Mouse (Mus musculus) inflammation-experienced regulatory T-cells, adult 6 months (primary cell): ENCODE data around the gene Gm20441. TPM values are rescaled to one million over a fixed set of nuclear protein-coding genes. Genes with fewer than 3 reads are reported as not detected.

Experiments
- polyA plus RNA-seq, 3 experiments: library from polyadenylated mRNA; unstranded; fragments of 100-300 nt; shearing (Covaris generic); gene quantifications; one replicate each; pipeline ENCODE4 v1.2.1; 2017

Gene Gm20441
- polyA plus RNA-seq, 3 experiments from 2014 or later: not detected

Other genes starting within 250 kb of the Gm20441 start
- gene Lrrc75b, start 220.6 kb downstream of the Gm20441 start, polyA plus RNA-seq: 1 to 10 TPM in 1 of 3 experiments, under 1 TPM in 2; 0.16 to 1.7 (median 0.47) TPM
- 10 to 100 TPM in 1 of 3 experiments, 1 to 10 TPM in 1, under 1 TPM in 1; 0.26 to 15.4 (median 2.2) TPM for gene Ggt1, start 219.3 kb downstream of the Gm20441 start, polyA plus RNA-seq
- gene Ggt5, start 191.6 kb downstream of the Gm20441 start, polyA plus RNA-seq: under 1 TPM; 0.29 to 0.45 (median 0.42) TPM
- 10 to 100 TPM; 12.4 to 23.2 (median 19.2) TPM for gene Susd2, start 136.9 kb downstream of the Gm20441 start, polyA plus RNA-seq
- 10 to 100 TPM; 24.8 to 27.1 (median 26.2) TPM for gene Cabin1, start 16.6 kb downstream of the Gm20441 start, polyA plus RNA-seq
- gene Ddt, start 7.5 kb downstream of the Gm20441 start, polyA plus RNA-seq: 10 to 100 TPM; 63.4 to 95.0 (median 86.4) TPM
- gene Gstt3, start 460 bp upstream of the Gm20441 start, polyA plus RNA-seq: 10 to 100 TPM in 1 of 3 experiments, 1 to 10 TPM in 2; 9.0 to 12.7 (median 9.3) TPM
- gene Gstt1, start 17.6 kb upstream of the Gm20441 start, polyA plus RNA-seq: 1 to 10 TPM; 1.7 to 3.6 (median 2.2) TPM
- gene Gstt4, start 41.6 kb upstream of the Gm20441 start, polyA plus RNA-seq: not detected
- gene Gstt2, start 56.5 kb upstream of the Gm20441 start, polyA plus RNA-seq: 10 to 100 TPM; 52.2 to 69.9 (median 64.5) TPM
- gene Mif, start 79.3 kb upstream of the Gm20441 start, polyA plus RNA-seq: 100 to 1,000 TPM; 423 to 560 (median 495) TPM
- gene Derl3, start 112.5 kb upstream of the Gm20441 start, polyA plus RNA-seq: 1 to 10 TPM in 1 of 3 experiments, under 1 TPM in 2; 0.39 to 3.3 (median 0.73) TPM
- gene Smarcb1, start 140.7 kb upstream of the Gm20441 start, polyA plus RNA-seq: 100 to 1,000 TPM in 2 of 3 experiments, 10 to 100 TPM in 1; 89.2 to 126 (median 106) TPM
- gene Chchd10, start 152.2 kb upstream of the Gm20441 start, polyA plus RNA-seq: 10 to 100 TPM in 2 of 3 experiments, 1 to 10 TPM in 1; 5.3 to 15.4 (median 11.3) TPM
- 1 to 10 TPM in 2 of 3 experiments, under 1 TPM in 1; 0.91 to 7.7 (median 4.4) TPM for gene Mmp11, start 155.5 kb upstream of the Gm20441 start, polyA plus RNA-seq
- gene Gm867, start 159.7 kb upstream of the Gm20441 start, polyA plus RNA-seq: not detected
- gene Vpreb3, start 162.1 kb upstream of the Gm20441 start, polyA plus RNA-seq: under 1 TPM in 1 of 3 experiments, not detected in 2; 0.99 TPM
- gene Gm5134, start 173.6 kb upstream of the Gm20441 start, polyA plus RNA-seq: 1 to 10 TPM in 1 of 3 experiments, under 1 TPM in 2; 0.30 to 1.7 (median 0.58) TPM